Mouse (Mus musculus) kidney, adult 2 months (tissue): ENCODE results near the gene Ccdc113. TPM values are rescaled to one million over a fixed set of nuclear protein-coding genes. Genes with fewer than 3 reads are reported as not detected.

Source experiments
- DNase-seq: peaks from one replicate; pipeline ENCODE4 v3.0.0; 2021
- H3K27ac ChIP-seq: fragments of 200-500 bp; 2 replicates; pipeline ENCODE4 v1.5.1; 2012; ENCODE audit warnings: low read depth, low read length, control low read depth, inconsistent platforms; ENCODE audit not compliant: insufficient read depth
- H3K27me3 ChIP-seq: fragments of 200-500 bp; replicated peaks from 2 replicates; pipeline ENCODE4 v1.6.1; 2012; ENCODE audit warnings: mild to moderate bottlenecking, moderate library complexity, low read length, inconsistent platforms; ENCODE audit not compliant: control insufficient read depth, insufficient read depth
- H3K36me3 ChIP-seq: fragments of 200-500 bp; 2 replicates; pipeline ENCODE4 v1.6.1; 2012; ENCODE audit warnings: mild to moderate bottlenecking, moderate library complexity, low read length, inconsistent platforms; ENCODE audit not compliant: control insufficient read depth, insufficient read depth
- H3K4me1 ChIP-seq: fragments of 200-500 bp; 2 replicates; pipeline ENCODE4 v1.6.1; 2011; ENCODE audit warnings: low read length; ENCODE audit not compliant: control insufficient read depth, insufficient read depth
- H3K4me3 ChIP-seq: fragments of 200-500 bp; 2 replicates; pipeline ENCODE4 v1.5.1; 2011; ENCODE audit warnings: mild to moderate bottlenecking, low read depth, low read length, control low read depth; ENCODE audit not compliant: insufficient read depth
- CTCF ChIP-seq: fragments of 200-500 bp; conservative IDR thresholded peaks from 2 replicates; pipeline ENCODE4 v1.5.1; 2011; ENCODE audit warnings: low read depth, mild to moderate bottlenecking, control low read depth, low read length, moderate library complexity, mixed read lengths; ENCODE audit not compliant: insufficient read depth, insufficient read length
- POLR2A ChIP-seq: fragments of 200-500 bp; IDR thresholded peaks from one replicate; pipeline ENCODE4 v1.6.1; 2011; ENCODE audit warnings: low read depth, low read length, control low read depth
- WGBS: fragments of 180-500 bp; shearing (Covaris S2); methylation state at CpG from one replicate; pipeline ENCODE4 v1.1.7; 2018; 5-methylcytosine and 5-hydroxymethylcytosine counted together
- polyA plus RNA-seq: library from polyadenylated mRNA; depleted of rRNA; stranded (reverse); fragments of >200 nt; gene quantifications from 2 replicates; pipeline ENCODE4 v1.2.3, GENCODE M21; 2012

Gene Ccdc113
- polyA plus RNA-seq, 1 experiment = 0.13 TPM

GRCm38 (mm10) chr8:95512257-95512656 is 21.6 kb upstream of the Ccdc113 start:
- TF ChIP-seq CTCF (no peak), POLR2A (no peak)
- no peak for DNase-seq
- no peaks in the 10 kb centered on the region for H3K4me1 ChIP-seq
- H3K27ac ChIP-seq = no peak overlapping the region
- H3K36me3 ChIP-seq = no peaks in the 10 kb centered on the region
- H3K4me3 ChIP-seq = no peak overlapping the region
- 70% methylated on average over 4 of the region's 4 CpGs for WGBS
- no peaks in the 10 kb centered on the region for H3K27me3 ChIP-seq

GRCm38 (mm10) chr8:95513219-95513618 is 20.7 kb upstream of the Ccdc113 start:
- Histone ChIP-seq H3K27ac (no peak overlapping the region), H3K36me3 (no peaks in the 10 kb centered on the region)
- WGBS = 77% methylated on average over 4 of the region's 4 CpGs

DNA sequence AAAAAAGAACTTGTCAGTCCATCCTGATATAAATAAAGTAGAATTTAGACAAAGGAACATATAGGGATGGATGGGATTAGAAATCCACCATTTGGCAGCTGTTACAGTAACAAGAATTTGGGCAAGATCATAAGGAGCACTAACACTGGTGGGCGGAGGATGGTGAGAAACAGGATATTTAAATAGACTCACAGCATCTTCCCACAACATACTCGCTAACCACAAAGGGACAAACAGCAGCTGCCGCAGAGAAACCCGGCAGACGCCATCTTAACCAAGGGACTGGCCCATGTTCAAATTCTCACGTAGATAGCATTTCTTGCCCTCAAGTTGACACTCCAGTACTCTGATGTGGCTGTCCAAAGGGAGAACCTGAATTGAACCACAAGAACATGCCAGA is 17.0 kb upstream of the Ccdc113 start:
- no peaks in the 10 kb centered on the region for H3K27me3 ChIP-seq
- no peaks in the 10 kb centered on the region for H3K4me1 ChIP-seq
- no peak overlapping the region for H3K27ac ChIP-seq
- no peak for DNase-seq
- WGBS = 86% methylated on average over 6 of the region's 6 CpGs
- H3K4me3 ChIP-seq = no peak overlapping the region
- no peak for TF ChIP-seq CTCF
- no peak for TF ChIP-seq POLR2A
- H3K36me3 ChIP-seq = no peaks in the 10 kb centered on the region

More at GRCm38 (mm10) chr8:95513219-95513618, 20.7 kb upstream of the Ccdc113 start:
- Histone ChIP-seq H3K4me3 (no peak overlapping the region), H3K4me1 (no peaks in the 10 kb centered on the region), H3K27me3 (no peaks in the 10 kb centered on the region)
- DNase-seq = no peak
- TF ChIP-seq CTCF = no peak
- TF ChIP-seq POLR2A = no peak

DNA sequence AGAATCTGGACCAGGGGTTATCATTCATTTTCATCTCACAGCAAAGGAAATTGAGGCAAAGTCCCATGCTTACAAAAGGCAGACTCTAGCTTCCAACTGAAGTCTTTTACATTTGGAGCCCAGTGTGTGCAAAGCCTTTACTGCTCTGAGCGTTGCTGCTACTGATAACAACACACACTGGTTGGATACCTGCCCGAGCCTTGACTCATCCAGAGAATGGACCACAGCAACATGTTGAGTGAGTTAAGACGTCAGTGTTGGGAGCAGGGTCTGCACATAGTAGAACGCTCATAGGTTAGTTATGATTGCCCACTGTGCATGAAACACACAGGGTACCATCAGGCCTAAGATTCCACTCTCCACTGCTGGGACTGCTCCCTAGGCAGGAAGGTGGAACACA is 9.9 kb upstream of the Ccdc113 start:
- Histone ChIP-seq H3K4me3 (no peak overlapping the region), H3K27me3 (no peaks in the 10 kb centered on the region), H3K4me1 (no peaks in the 10 kb centered on the region), H3K27ac (no peak overlapping the region), H3K36me3 (no peaks in the 10 kb centered on the region)
- TF ChIP-seq POLR2A = no peak
- no peak for TF ChIP-seq CTCF
- DNase-seq = no peak
- 94% methylated on average over 4 of the region's 4 CpGs for WGBS

- Histone ChIP-seq H3K27ac (no peak overlapping the region), H3K36me3 (no peaks in the 10 kb centered on the region), H3K27me3 (no peaks in the 10 kb centered on the region), H3K4me1 (no peaks in the 10 kb centered on the region), H3K4me3 (no peak overlapping the region)
- DNase-seq = no peak
- TF ChIP-seq POLR2A (no peak), CTCF (no peak)
- 91% methylated on average over 10 of the region's 10 CpGs for WGBS
Observed at GRCm38 (mm10) chr8:95528194-95528593, 5.7 kb upstream of the Ccdc113 start.

DNA sequence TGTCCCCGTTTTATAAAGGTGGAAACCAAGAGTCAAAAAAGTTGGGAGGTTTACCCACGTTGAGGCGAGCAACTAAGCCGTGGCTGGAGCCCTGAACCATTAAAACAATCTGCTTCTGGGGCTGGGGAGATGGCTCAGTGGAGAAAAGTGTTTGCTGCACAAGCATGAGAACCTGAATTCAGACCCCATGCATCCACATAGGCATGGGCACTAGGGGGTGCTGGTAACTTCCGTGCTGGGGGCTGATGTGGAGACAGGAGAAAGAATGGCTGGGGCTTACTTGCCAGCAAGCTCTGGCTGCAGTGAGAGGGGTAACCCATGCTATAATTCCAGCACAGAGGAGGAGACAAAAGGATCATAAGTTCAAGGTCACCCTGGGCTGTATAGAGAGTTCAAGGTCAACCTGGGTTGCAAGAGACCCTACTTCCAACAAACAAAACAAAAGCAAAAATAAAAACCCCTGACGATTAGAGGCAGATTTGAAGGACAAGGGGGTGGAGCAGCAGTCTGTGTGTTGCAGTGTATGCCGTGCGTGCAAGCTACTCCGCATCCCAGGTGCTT is 5.1 kb upstream of the Ccdc113 start:
- WGBS = 66% methylated on average over 9 of the region's 9 CpGs
- Histone ChIP-seq H3K36me3 (no peaks in the 10 kb centered on the region), H3K4me3 (no peak overlapping the region), H3K27me3 (no peaks in the 10 kb centered on the region), H3K27ac (no peak overlapping the region), H3K4me1 (no peaks in the 10 kb centered on the region)
- no peak for TF ChIP-seq POLR2A
- TF ChIP-seq CTCF = no peak; the same call in 1 of the 2 replicates
- DNase-seq = no peak

DNA sequence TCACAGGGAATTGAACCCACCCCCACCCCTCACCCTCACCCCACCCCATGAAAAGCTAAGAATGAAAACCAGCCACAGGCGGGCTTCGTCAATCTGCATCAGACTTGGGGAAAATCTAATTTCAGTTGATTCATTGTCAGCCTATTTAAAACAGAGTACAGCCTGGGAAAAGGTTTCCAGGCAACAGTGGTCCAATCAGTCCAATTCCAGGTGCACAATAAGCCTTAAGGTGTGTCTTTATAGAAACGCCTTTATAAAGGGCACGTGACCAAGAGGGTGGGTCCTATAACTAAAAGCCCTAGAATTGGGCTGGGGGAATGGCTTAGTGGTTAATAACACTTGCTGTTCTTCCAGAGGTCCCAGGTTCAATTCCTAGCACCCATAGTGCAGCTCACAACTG is 1.7 kb upstream of the Ccdc113 start:
- WGBS = 82% methylated on average over 4 of the region's 4 CpGs
- Histone ChIP-seq H3K36me3 (no peaks in the 10 kb centered on the region), H3K27me3 (no peaks in the 10 kb centered on the region), H3K4me1 (no peaks in the 10 kb centered on the region), H3K4me3 (no peak overlapping the region), H3K27ac (no peak overlapping the region)
- no peak for DNase-seq
- TF ChIP-seq POLR2A = no peak
- no peak for TF ChIP-seq CTCF
